Mouse (Mus musculus) heart, adult 18-20 months (tissue): ENCODE measurements around the gene Gm44973. TPM values are rescaled to one million over a fixed set of nuclear protein-coding genes. Genes with fewer than 3 reads are reported as not detected.
"Not testable (repeated sequence)": the region's sequence is repeated elsewhere in the genome, so short reads cannot be mapped to it uniquely, and the experiment has no call there.

Experiments used
- DNase-seq, 2 experiments: peaks; one replicate each; pipeline ENCODE4 v3.0.0; 2021 to 2022; ENCODE audit warnings: mixed read lengths in 1 of 2
- long read RNA-seq, 2 experiments: library from polyadenylated mRNA; stranded (forward); transcript quantifications; one replicate each; pipeline ENCODE4 v2.0.0; 2021
- total RNA-seq, 2 experiments: library from RNA; stranded (reverse); gene quantifications; 2 replicates each; pipeline ENCODE4 v1.2.3; 2021

Gm44973 gene
- not detected for total RNA-seq
- long read RNA-seq, experiment 1, partial matches to known transcripts: 0 of 2 reads
- long read RNA-seq, experiment 1, other reads (novel, unspliced or antisense): 2 of 2 reads
- long read RNA-seq, experiment 2, partial matches to known transcripts: 0 of 3 reads
- long read RNA-seq, experiment 2, other reads (novel, unspliced or antisense): 3 of 3 reads

DNA sequence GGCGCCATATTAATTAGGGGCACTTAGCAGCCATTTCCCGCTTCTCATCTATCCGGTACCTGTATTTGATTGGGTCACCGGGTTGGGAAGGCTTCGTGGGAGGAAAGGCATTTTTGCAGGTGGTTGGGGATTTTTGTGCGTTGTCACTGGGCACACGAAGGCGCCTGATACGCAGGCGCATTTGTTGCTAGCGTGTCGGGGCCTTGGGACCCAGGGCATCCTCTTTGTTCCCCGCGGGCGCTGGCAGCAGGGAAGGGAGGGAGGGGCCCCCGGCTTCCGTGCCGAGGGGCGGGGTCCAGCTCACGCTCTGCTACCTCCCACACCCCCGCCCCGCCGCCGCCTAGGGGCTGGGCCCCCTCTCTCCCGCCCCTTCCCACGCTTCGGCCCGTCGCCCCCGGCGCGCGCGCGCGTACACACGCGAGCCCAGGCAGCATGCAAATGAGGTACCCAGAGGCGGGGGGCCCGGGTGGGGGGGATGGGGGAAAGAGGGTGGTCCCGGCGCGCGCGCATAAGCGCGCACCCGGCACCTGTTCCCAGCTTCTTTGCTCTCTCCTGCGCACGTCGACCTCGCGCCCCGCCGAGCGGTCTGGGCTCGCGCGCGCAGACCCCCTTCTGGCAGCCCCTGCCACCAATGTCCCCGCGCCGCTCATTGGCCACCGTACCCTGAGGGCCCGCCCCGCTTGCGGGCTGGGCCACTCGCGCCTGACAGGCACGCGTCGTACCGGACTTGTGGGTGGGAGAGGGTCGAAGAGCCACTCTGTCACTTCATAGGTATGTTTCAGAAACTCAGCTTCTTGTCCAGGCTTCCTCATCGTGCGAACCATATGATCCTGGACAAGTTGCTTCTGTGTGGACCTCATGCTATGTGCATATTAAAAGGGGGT, at the start of gene Gm44973:
Gene Gm44973 (plus strand): TSS at position 379 of the 884 bp plus-strand sequence.
- DNase-seq: peak; percentile 94 to 95

DNA sequence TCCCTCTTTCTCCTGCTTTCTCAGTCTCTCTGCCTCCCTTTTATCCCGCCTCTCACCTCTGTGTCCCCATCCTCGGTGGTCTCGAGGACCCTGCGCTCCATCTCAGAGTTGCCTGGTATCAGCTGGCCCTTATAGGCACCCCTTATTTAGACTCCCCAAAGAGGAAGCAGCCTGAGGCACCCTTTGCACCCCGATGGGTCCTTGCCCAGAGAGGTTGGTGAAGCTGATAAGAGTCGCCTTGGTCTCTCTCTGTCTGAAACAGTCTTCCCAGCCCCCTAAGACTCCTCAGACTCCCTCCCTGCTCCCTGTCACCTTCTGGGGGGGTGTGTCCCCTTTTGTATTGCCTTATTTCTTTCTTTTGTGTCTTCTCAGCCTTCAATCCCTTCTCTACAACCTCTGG, 44.2 kb upstream of the Gm44973 start, which contains the start of gene Sbk3:
Gene Sbk3 (minus strand): TSS at position 101 of the 400 bp plus-strand sequence.
- no peak for DNase-seq

DNA sequence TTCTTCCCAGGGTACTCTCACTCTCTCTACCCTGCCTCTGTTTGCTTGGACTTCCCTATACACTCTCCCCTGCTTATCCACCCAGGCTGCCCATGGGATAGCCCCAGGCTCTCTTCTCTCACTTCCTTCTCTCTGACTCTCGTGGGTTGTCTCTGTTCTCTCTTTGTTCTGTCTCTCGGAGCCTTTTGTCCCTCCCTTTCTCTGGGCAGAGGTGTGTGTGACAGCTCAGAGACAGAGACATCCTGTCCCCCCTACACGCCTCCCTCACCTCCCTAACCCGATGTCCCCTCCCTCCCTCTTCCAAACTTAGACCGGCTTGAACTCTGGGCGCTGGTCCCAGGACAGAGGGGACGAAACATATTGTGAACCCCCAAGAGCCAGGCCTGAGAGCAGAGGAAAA, 43.6 kb upstream of the Gm44973 start:
- peak; percentile 66 to 79 for DNase-seq

DNA sequence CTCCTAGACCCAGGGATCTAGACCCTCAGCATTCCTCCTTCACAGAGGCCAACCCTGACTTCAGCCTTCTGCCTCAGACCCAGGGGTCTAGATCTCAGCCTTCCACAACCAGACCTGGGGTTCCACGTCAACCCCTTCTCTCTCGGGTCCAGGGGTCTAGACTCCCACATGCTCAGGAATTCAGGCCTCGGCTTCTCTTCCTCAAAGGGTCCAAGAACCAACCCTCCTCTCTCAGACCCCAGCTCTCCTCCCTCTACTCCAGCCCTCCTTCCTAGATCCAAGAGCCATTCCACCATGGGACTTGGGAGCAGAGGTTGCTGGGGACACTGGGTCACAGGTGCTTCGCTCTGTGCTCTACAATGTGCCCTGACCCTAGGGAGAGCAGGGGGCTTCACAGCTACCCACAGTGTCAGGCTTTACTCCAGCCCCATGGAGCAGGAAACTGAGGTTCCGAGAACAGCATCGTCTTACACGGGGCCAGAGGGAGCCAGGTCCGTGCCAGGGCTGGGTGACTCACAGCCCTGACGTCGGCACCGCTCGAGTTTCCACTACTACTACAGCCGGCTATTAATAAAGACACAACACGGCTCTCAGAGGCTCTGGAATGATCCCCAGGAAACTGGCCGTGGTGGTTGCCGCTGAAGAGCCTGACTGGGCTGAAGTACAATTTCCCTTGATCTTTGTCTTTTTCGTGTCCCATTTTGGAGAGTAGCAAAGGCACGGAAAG, 42.8 kb upstream of the Gm44973 start:
- DNase-seq: peak; percentile 79 to 86

DNA sequence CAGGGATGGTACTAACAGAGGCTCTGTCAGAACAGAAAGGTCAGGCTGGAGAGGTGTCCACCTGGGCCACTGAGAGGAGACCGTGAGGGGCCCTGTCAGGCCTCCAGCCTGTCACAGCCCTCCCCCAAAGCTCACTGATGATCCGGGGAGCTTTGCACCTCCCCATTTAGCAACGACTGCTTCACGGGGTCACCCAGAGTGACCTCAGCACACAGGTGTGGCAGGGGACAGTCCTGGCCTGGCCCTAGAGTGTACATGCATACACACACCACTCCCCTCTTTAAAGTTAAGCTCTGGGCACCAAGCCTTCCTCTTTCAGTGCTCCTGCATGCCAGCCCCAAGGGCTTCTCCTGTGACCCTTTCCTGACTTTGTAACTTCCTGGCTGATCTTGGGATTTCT, 39.8 kb upstream of the Gm44973 start:
- DNase-seq: no peak

DNA sequence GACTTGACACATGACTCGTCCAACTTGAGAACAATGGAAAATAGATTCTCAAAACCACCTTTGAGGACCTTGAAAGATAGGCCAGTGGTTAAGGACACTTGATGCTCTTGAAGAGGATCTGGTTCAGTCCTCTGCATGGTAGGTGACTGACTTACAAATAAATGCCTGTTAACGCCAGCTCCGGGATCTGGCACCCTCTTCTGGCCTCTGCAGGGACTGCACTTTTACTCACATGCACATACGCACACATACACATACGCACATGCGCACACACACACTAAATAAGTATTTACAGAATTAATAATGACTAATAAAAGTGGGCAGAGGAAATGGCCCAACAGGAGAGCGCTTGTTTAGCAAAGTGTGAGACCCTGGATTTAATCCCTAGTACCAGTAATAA, 38.5 kb upstream of the Gm44973 start:
- no peak for DNase-seq

DNA sequence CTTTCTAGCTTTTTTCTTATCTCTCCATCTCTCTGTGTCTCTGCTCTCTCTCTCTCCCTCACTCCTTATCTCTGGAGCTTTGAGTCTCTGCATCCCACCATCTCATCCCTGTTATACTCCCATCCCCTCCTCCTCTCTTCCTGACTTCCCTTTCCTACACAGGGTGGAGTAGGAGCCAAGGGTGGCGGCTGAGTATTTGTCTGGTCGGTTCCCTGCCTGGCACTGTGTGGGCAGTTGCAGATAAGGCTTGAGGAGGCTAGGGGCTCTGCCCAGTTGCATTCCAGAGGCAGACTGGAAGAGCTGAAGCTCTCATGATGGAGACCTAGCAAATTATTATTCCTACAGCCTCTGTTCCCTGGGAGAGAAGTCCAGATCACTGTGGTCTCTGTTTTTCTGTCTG, 27.0 kb upstream of the Gm44973 start:
- no peak for DNase-seq

DNA sequence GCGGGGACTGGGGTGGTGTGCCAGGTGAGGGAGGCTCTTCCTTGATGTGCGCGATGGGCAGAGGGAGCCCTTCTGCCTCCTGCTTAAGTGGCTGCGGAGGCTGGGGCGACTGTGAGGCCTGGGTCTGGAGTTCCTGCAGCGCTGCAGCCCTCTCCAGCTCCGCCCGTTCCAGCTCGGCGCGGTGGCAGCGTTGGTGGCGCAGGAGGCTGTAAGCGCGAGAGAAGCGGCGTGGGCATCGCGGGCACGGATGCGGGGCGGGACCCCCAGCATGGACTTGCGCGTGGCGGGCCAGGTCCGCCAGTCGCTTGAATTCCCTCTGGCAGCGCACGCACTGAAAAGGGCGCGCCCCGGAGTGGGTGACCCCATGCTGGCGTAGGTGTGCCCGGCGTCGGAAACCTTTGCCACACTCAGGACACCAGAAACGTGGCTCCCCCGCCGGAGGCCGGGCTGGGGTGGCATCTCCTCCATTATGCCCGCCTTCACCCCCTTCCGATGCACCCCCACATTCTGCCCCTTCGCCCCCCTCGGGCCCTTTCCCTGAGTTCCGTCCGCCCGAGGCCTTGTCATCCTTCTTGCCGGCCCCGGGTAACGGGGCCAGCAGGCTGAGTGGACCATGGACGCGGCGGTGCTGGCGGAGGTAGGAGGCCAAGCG, 21.8 kb upstream of the Gm44973 start:
- no peak for DNase-seq

DNA sequence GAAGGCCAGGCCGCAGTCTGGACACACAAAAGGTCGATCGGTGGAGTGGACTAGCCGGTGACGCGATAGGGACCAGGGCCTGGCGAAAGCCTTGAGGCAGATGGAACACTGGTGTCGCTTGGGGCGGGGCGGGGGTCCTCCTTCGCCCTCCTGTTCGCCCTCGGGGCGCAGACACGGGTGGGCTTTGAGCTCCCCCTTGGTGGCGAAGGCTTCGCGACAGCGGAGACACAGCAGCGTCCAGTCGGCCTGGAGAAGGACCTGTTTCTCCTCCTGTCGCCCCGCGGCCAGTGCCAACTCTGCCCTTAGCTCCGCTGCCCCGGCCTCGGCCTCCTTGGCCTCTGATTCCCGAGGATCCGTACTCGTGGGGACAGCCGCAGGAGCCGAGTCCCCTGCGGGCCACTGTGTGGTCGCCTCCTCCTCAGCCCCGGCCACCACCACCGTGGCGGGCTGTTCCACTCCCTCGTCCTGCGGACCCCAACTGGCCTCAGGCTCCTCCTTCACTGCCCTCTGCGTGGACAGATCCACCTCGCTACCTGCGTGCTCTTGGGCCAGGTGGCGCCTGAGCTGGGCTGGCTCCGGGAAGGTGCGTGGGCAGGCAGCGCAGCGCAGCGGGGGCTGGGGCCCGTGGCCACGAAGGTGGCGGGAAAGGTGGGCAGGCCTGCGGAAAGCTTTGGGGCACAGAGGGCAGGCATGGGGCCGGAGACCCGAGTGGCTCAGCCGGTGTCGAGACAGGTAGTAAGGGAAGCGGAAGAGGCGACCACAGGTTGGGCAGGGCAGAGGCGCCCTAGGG, 21.1 kb upstream of the Gm44973 start:
- DNase-seq: no peak

DNA sequence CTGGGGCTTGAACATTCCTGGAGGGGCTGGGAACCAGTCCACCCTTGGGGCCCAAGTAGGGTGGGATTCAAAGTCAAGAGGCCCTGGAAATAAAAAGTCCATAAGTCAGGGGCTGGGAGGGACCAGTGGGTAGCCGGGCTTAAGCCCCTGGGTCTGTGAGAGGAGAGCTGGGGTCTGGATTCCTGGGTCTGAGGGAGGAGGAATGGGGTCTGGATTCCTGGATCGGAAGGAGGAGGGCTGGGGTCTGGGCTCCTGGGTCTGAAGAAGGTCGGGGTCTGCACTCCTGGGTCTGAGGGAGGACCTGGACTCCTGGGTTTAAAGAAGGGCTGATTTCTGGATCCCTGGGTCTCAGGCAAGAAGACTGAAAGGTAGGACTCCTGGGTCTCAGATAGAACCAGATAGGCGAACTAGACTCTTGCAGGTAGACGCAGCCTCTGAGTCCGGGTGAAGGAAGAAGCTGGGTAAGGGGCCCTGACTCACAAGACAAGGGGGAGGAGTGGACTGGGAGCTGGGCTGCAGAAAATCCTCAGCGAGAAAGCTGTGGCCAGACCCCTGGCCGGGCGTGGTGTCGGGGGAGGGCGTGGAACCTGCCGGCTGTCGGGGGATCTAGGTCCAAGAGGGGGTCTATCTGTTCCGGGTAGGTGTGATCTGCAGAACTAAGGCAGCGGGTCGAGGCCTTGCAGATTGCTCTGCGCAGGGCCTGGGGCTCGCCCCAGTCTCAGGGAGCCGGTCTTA, 19.9 kb upstream of the Gm44973 start:
- no peak for DNase-seq

DNA sequence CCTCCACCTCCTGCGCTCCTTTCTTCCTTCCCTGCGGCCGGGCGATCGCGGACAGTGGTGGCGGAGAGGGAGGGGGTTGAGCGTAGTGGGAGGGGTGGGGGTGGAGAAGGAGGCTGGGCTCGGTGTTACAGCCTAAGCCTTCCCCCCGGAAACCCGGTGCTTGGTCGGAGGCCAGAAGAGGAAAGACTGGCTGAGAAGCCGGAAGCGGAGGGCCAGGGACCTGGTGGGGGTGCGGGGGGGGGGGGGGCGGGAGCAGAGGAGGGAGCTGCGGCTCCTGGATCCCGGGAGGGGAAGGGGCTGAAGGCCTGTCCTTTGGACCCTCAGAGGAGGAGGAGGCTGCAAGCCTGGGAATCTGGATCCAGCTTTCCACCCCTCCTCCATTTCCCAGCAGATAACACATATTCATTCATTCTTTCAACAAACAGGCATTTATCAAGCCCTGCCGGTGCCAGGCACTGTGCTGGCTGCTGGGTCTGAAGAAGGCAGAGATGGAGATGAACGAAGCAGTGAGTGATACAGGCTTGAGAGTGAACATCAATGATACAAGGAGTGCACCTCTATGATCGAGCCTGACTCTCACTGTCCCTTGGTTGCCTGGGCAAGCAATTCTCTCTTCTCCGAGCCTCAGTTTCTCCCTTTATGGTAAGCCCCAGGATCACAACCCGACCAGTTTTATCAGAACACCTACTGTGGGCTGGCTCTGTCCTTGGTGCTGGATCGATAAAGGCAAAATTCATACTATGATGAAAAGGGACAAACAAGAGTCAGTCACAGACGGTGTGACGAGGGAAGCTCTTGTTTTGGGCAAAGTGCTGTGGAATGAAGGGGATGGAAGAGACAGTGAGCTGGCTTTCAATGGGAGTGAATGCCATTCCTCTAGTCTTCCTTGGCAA, 19.0 kb upstream of the Gm44973 start, which contains the start of gene Zfp579:
Gene Zfp579 (minus strand): TSS at position 156 of the 893 bp plus-strand sequence.
- peak; percentile 92 to 93 for DNase-seq

DNA sequence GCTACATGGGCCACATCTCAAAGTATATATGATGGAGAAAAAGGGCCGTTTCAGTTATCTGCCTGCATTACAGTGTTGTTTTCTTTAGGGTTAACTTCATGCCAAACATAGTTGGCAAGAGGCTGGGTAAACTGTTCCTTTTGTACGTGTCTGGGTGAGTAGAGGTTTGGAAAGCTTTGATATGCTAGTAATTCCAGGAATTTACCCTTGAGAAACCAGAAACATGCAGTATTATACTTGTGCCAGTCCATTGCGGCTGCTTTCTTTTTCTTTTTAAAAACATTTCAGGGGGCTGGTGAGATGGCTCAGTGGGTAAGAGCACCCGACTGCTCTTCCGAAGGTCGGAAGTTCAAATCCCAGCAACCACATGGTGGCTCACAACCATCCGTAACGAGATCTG, 18.4 kb upstream of the Gm44973 start:
- no peak for DNase-seq

DNA sequence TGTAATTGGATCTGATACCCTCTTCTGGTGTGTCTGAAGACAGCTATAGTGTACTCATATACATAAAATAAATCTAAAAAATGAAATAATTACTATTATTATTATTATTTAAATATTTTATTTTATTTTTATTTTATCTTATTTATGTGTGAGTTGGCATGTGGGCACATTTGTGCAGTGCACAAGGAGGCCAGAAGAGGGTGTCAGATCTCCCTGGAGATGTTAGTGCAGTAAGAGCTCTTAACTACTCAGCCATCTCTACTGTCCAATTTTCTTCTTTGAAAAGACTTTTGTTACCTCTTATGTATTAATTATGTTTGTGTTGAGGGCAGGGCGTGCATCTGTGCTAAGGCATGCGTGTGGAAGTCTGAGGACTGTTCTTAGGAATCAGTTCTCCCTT, 15.4 kb upstream of the Gm44973 start:
- no peak for DNase-seq

DNA sequence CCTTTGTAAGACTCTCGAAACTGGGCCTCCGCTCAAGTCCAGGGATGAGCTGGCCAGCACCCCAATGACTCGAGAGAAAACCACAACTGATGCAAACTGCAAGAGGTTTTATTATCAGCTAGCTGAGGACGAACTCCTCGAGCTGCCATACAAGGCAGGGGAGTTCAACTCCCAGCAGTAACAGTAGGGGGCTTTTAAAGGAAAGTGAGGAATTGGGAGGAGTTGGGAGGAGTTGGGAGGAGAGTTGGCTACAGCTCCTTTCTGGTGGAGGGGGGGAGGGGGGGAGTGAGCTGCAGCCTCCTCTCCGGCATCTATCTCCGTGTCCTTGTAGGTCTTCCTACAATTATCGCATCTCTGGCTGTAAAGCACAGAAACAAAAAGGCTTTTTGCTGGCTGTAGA, 12.4 kb upstream of the Gm44973 start:
- DNase-seq: not testable (repeated sequence)

DNA sequence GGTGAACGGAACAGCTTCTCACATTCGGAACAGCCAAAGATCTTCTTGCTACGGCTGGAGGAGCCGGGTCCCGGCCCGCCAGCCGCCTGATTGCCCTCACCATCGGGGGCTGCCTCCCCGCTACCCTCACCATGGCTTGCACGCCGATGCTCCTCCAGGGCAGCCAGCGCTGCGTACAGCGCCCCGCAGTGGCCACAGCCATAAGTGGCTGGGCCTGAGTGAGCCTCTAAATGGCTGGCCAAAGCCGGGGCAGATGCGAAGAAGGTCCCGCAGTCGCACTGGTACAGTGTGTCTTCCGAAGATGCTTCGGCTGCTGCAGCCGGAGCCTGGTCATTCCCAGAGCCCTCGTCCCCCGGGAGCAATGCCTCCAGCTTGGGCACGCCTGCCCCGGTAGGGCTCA, 7.1 kb upstream of the Gm44973 start:
- no peak for DNase-seq

DNA sequence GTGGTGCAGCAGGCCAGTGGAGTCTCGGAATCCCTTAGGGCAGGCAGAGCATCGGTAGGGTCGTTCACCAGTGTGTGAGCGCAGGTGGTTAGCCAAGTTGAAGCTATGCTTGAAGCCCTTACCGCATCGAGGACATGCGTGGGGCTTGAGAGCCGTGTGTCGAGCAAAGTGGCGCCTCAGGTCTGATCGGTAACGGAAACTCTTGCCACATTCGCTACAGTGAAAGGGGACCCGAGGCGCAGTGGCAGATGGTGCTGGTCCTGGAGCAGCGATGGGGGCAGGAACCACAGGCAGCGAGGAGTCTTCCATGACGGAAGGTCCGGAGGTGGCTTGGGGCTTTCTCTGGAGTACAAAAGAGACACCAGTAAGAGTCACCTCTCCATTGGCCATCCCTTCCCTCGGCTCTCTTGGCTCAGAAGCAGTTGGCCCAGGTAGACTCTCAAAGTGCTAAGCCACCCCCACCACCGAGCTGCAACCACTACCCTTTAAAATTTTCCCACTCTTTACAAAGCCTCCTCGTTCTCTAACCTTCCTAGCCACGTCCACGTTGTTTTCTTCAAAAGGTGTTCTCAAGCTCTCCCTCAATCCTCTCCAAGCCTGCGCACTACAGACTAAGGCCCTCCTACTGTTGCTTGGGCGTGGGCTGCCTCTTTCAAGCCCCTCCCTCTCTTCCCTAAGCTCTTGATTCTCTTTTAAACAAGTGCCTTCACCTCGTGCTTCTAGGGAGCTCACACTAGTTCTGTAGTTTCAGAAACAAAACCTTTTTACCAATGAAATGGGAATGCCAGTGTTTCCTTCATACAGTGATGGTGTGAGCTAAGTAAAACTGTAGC, 2.4 kb upstream of the Gm44973 start:
- no peak for DNase-seq

DNA sequence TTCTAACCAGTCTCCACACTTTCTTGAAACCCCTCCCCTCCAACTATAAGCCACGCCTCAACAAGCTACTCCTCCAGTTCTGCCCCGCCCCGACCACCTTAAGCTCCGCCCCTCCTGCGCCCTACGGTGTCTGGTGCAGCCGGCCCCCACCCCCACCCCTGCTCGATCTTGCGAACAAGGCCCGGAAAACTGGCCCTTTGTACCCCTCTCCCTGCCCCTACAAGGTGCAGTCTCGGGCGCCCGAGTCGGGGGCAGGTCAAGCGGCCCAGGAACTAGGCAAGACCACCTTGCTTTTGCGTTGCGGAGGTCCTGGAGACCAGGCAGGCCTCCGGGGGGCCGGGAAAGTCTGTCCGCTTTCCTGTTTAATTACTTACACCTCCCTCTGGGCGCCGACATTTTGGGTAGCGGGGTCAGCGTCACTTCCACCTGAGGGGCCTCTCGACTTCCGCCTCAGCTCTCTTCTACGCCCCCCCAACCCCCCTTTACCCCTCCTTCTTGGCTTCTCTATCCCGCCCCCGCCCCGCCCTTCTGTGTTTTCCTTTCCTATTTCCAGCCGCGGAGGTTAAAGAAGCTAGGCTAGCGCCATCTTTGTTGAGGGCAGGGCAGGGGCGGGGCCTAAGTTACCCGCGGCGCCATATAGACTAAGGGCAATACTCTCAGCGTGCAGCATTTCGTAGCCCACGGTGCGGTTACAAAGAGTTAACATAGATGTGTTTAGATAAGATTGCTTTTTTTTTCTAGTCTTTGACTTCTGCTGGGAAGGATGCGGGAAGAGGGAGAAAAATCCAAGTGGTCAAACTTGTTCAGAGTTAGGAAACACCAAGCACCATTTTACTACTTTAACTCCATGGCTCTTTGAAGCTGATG, 812 bp upstream of the Gm44973 start, which contains the start of the genes Zfp524 and Fiz1:
Gene Zfp524 (plus strand): TSS at position 165 of the 867 bp plus-strand sequence.
Gene Fiz1 (minus strand): TSS at position 447 of the 867 bp plus-strand sequence.
- peak; percentile 96 to 100 for DNase-seq

DNA sequence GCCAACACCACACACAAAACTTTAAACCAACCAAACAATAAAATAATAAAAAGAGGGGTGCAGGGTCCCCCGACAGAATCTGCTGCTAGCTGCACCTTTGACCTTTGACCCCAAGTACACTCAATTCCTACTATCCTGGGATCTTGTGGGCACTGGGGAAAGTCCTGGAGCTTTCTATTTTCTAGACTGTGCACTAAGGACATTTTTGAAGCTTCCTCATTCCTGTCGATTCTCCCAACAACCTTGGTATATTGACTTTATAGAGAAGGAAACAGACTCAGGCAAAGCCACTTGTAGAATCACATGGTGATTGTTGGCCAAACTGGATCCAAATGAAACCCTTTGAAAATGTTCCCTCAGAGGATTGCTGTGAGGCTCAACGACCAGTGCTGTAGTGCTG, 761 bp downstream of the Gm44973 start:
- DNase-seq: no peak
